Mouse (Mus musculus): ENCODE measurements around the gene Gtf2a1. TPM values are rescaled to one million over a fixed set of nuclear protein-coding genes. Genes with fewer than 3 reads are reported as not detected.
A peak's percentile ranks its signal among the peaks of the same experiment; 100 is the strongest.

Gtf2a1 gene
- polyA plus RNA-seq, 1 experiment from 2014 or later: 68.9 TPM

- H3K4me2 ChIP-seq (ENCODE audit: low read length): no peak overlapping the region
- no peaks in the 10 kb centered on the region for H3K4me1 ChIP-seq (ENCODE audit: control insufficient read depth, insufficient read depth, low read length)
- H3K36me3 ChIP-seq (ENCODE audit: control insufficient read depth, insufficient read depth, low read length): no peaks in the 10 kb centered on the region
- no peak overlapping the region for H3K27ac ChIP-seq (replicated peaks; ENCODE audit: low read depth, low read length)
- no peak for DNase-seq
- H3K9ac ChIP-seq (replicated peaks; ENCODE audit: low read length): no peak overlapping the region
- no peak for ATAC-seq (ENCODE audit: low FRiP score, low TSS enrichment)
- H3K27me3 ChIP-seq (ENCODE audit: control insufficient read depth, insufficient read depth, low read length): no peaks in the 10 kb centered on the region
- 88% methylated on average over 6 of the region's 6 CpGs for WGBS
- no peaks in the 10 kb centered on the region for H3K9me3 ChIP-seq (ENCODE audit: control insufficient read depth, low read length)
- no peak overlapping the region for H3K4me3 ChIP-seq (replicated peaks; ENCODE audit: low read depth, low read length)
Observed at GRCm38 (mm10) chr12:91604600-91604999, 14.3 kb upstream of the Gtf2a1 start.

GRCm38 (mm10) chr12:91592128-91592527 lies 1.8 kb upstream of the Gtf2a1 start:
- DNase-seq: no peak
- WGBS: 94% methylated on average over 3 of the region's 3 CpGs
- no peak for ATAC-seq (ENCODE audit: low FRiP score, low TSS enrichment)

GRCm38 (mm10) chr12:91591191-91591590 lies 904 bp upstream of the Gtf2a1 start:
- no peak for ATAC-seq (ENCODE audit: low FRiP score, low TSS enrichment)
- H3K4me2 ChIP-seq (ENCODE audit: low read length): peak overlapping the region; percentile 73
- no peaks in the 10 kb centered on the region for H3K9me3 ChIP-seq (ENCODE audit: control insufficient read depth, low read length)
- 33% methylated on average over 1 of the region's 1 CpGs for WGBS
- peak overlapping the region; percentile 86 for H3K4me3 ChIP-seq (replicated peaks; ENCODE audit: low read depth, low read length)
- no peaks in the 10 kb centered on the region for H3K36me3 ChIP-seq (ENCODE audit: control insufficient read depth, insufficient read depth, low read length)
- no peak for DNase-seq
- no peaks in the 10 kb centered on the region for H3K27me3 ChIP-seq (ENCODE audit: control insufficient read depth, insufficient read depth, low read length)
- peak overlapping the region; percentile 100 for H3K9ac ChIP-seq (replicated peaks; ENCODE audit: low read length)
- peaks cover 15% of the 10 kb centered on the region for H3K4me1 ChIP-seq (ENCODE audit: control insufficient read depth, insufficient read depth, low read length)
- H3K27ac ChIP-seq (replicated peaks; ENCODE audit: low read depth, low read length): peak overlapping the region; percentile 100; the same call in 1 of the 2 replicates

More at GRCm38 (mm10) chr12:91592128-91592527, 1.8 kb upstream of the Gtf2a1 start:
- no peak overlapping the region for H3K9ac ChIP-seq (replicated peaks; ENCODE audit: low read length)
- H3K36me3 ChIP-seq (ENCODE audit: control insufficient read depth, insufficient read depth, low read length): no peaks in the 10 kb centered on the region
- H3K4me3 ChIP-seq (replicated peaks; ENCODE audit: low read depth, low read length): no peak overlapping the region
- no peaks in the 10 kb centered on the region for H3K27me3 ChIP-seq (ENCODE audit: control insufficient read depth, insufficient read depth, low read length)
- no peak overlapping the region for H3K27ac ChIP-seq (replicated peaks; ENCODE audit: low read depth, low read length)
- no peaks in the 10 kb centered on the region for H3K9me3 ChIP-seq (ENCODE audit: control insufficient read depth, low read length)
- H3K4me1 ChIP-seq (ENCODE audit: control insufficient read depth, insufficient read depth, low read length): peaks cover 10% of the 10 kb centered on the region
- H3K4me2 ChIP-seq (ENCODE audit: low read length): no peak overlapping the region

- ATAC-seq (ENCODE audit: low FRiP score, low TSS enrichment): no peak
Observed at GRCm38 (mm10) chr12:91590716-91591115, 429 bp upstream of the Gtf2a1 start.

GRCm38 (mm10) chr12:91589542-91589846 lies 793 bp downstream of the Gtf2a1 start:
- peaks cover 20% of the 10 kb centered on the region for H3K4me1 ChIP-seq (ENCODE audit: control insufficient read depth, insufficient read depth, low read length)
- peak overlapping the region; percentile 86 for H3K4me3 ChIP-seq (replicated peaks; ENCODE audit: low read depth, low read length)
- H3K36me3 ChIP-seq (ENCODE audit: control insufficient read depth, insufficient read depth, low read length): peaks cover 11% of the 10 kb centered on the region
- H3K9me3 ChIP-seq (ENCODE audit: control insufficient read depth, low read length): no peaks in the 10 kb centered on the region
- peak overlapping the region; percentile 100 for H3K9ac ChIP-seq (replicated peaks; ENCODE audit: low read length)
- H3K4me2 ChIP-seq (ENCODE audit: low read length): peak overlapping the region; percentile 71
- peak overlapping the region; percentile 100 for H3K27ac ChIP-seq (replicated peaks; ENCODE audit: low read depth, low read length)
- under 1% methylated on average over 11 of the region's 11 CpGs for WGBS
- no peak for ATAC-seq (ENCODE audit: low FRiP score, low TSS enrichment)
- DNase-seq: no peak
- H3K27me3 ChIP-seq (ENCODE audit: control insufficient read depth, insufficient read depth, low read length): no peaks in the 10 kb centered on the region

More at GRCm38 (mm10) chr12:91590716-91591115, 429 bp upstream of the Gtf2a1 start:
- peaks cover 15% of the 10 kb centered on the region for H3K4me1 ChIP-seq (ENCODE audit: control insufficient read depth, insufficient read depth, low read length)
- no peaks in the 10 kb centered on the region for H3K27me3 ChIP-seq (ENCODE audit: control insufficient read depth, insufficient read depth, low read length)
- H3K4me3 ChIP-seq (replicated peaks; ENCODE audit: low read depth, low read length): peak overlapping the region; percentile 86
- H3K27ac ChIP-seq (replicated peaks; ENCODE audit: low read depth, low read length): peak overlapping the region; percentile 100
- peak; percentile 39 for DNase-seq
- no peaks in the 10 kb centered on the region for H3K9me3 ChIP-seq (ENCODE audit: control insufficient read depth, low read length)
- H3K4me2 ChIP-seq (ENCODE audit: low read length): peak overlapping the region; percentile 73
- 20% methylated on average over 6 of the region's 6 CpGs for WGBS
- peaks cover 3% of the 10 kb centered on the region; the same call in 1 of the 2 replicates for H3K36me3 ChIP-seq (ENCODE audit: control insufficient read depth, insufficient read depth, low read length)
- H3K9ac ChIP-seq (replicated peaks; ENCODE audit: low read length): peak overlapping the region; percentile 100

GRCm38 (mm10) chr12:91588670-91589541 lies 1.4 kb downstream of the Gtf2a1 start:
- WGBS: under 1% methylated on average over 67 of the region's 83 CpGs
- ATAC-seq (ENCODE audit: low FRiP score, low TSS enrichment): peak; percentile 14

GRCm38 (mm10) chr12:91588176-91588669 lies 2.1 kb downstream of the Gtf2a1 start:
- WGBS: under 1% methylated on average over 32 of the region's 32 CpGs
- Histone ChIP-seq H3K4me3 (replicated peaks; ENCODE audit: low read depth, low read length) (peak overlapping the region; percentile 86), H3K36me3 (ENCODE audit: control insufficient read depth, insufficient read depth, low read length) (peaks cover 17% of the 10 kb centered on the region), H3K9ac (replicated peaks; ENCODE audit: low read length) (peak overlapping the region; percentile 100), H3K27me3 (ENCODE audit: control insufficient read depth, insufficient read depth, low read length) (no peaks in the 10 kb centered on the region), H3K27ac (replicated peaks; ENCODE audit: low read depth, low read length) (peak overlapping the region; percentile 100), H3K4me1 (ENCODE audit: control insufficient read depth, insufficient read depth, low read length) (peaks cover 31% of the 10 kb centered on the region), H3K4me2 (ENCODE audit: low read length) (peak overlapping the region; percentile 71), H3K9me3 (ENCODE audit: control insufficient read depth, low read length) (no peaks in the 10 kb centered on the region)
- peak; percentile 88 for ATAC-seq (ENCODE audit: low FRiP score, low TSS enrichment)
- peak; percentile 96 for DNase-seq

More at GRCm38 (mm10) chr12:91588670-91589541, 1.4 kb downstream of the Gtf2a1 start:
- DNase-seq: peak; percentile 80
- Histone ChIP-seq H3K36me3 (ENCODE audit: control insufficient read depth, insufficient read depth, low read length) (peaks cover 17% of the 10 kb centered on the region), H3K9ac (replicated peaks; ENCODE audit: low read length) (peak overlapping the region; percentile 100), H3K4me1 (ENCODE audit: control insufficient read depth, insufficient read depth, low read length) (peaks cover 24% of the 10 kb centered on the region), H3K27ac (replicated peaks; ENCODE audit: low read depth, low read length) (peak overlapping the region; percentile 100), H3K27me3 (ENCODE audit: control insufficient read depth, insufficient read depth, low read length) (no peaks in the 10 kb centered on the region), H3K9me3 (ENCODE audit: control insufficient read depth, low read length) (no peaks in the 10 kb centered on the region), H3K4me3 (replicated peaks; ENCODE audit: low read depth, low read length) (peak overlapping the region; percentile 86), H3K4me2 (ENCODE audit: low read length) (peak overlapping the region; percentile 71)

GRCm38 (mm10) chr12:91587491-91588033 lies 2.7 kb downstream of the Gtf2a1 start:
- H3K4me1 ChIP-seq (ENCODE audit: control insufficient read depth, insufficient read depth, low read length): peaks cover 37% of the 10 kb centered on the region
- 12% methylated on average over 5 of the region's 5 CpGs for WGBS
- H3K27me3 ChIP-seq (ENCODE audit: control insufficient read depth, insufficient read depth, low read length): no peaks in the 10 kb centered on the region
- ATAC-seq (ENCODE audit: low FRiP score, low TSS enrichment) (no peak), DNase-seq (peak; percentile 47)
- peak overlapping the region; percentile 100 for H3K9ac ChIP-seq (replicated peaks; ENCODE audit: low read length)
- peak overlapping the region; percentile 100 for H3K27ac ChIP-seq (replicated peaks; ENCODE audit: low read depth, low read length)
- peak overlapping the region; percentile 86 for H3K4me3 ChIP-seq (replicated peaks; ENCODE audit: low read depth, low read length)
- H3K36me3 ChIP-seq (ENCODE audit: control insufficient read depth, insufficient read depth, low read length): peaks cover 21% of the 10 kb centered on the region
- peak overlapping the region; percentile 71 for H3K4me2 ChIP-seq (ENCODE audit: low read length)
- H3K9me3 ChIP-seq (ENCODE audit: control insufficient read depth, low read length): no peaks in the 10 kb centered on the region
